Mouse (Mus musculus) lung, postnatal 0 days (tissue): Measurements from ENCODE around the gene Tex14. TPM values are rescaled to one million over a fixed set of nuclear protein-coding genes. Genes with fewer than 3 reads are reported as not detected.

Experiments
- ATAC-seq: fragments of 200-750 bp; cut with Nextera tagmentation; 2 replicates; pipeline ENCODE4 v1.8.0; 2017; ENCODE audit warnings: moderate library complexity
- DNase-seq: peaks from one replicate; pipeline ENCODE4 v3.0.0-alpha.2; 2016; ENCODE audit warnings: low spot score
- H3K27ac ChIP-seq: fragments of 300-500 bp; sonication (generic); 2 replicates; pipeline ENCODE4 v1.5.1; 2014; ENCODE audit warnings: antibody characterized with exemption, mild to moderate bottlenecking, low read length, mixed read lengths
- H3K27me3 ChIP-seq: fragments of 300-500 bp; sonication (generic); replicated peaks from 2 replicates; pipeline ENCODE4 v1.6.1; 2014; ENCODE audit warnings: low read length, mixed read lengths; ENCODE audit not compliant: insufficient read depth
- H3K36me3 ChIP-seq: fragments of 300-500 bp; sonication (generic); 2 replicates; pipeline ENCODE4 v1.6.1; 2014; ENCODE audit warnings: low read length, mixed read lengths; ENCODE audit not compliant: insufficient read depth
- H3K4me1 ChIP-seq: fragments of 300-500 bp; sonication (generic); 2 replicates; pipeline ENCODE4 v1.6.1; 2014; ENCODE audit warnings: antibody characterized with exemption, low read depth, low read length, mixed read lengths; ENCODE audit not compliant: insufficient read depth
- H3K4me2 ChIP-seq: fragments of 300-500 bp; sonication (generic); replicated peaks from 2 replicates; pipeline ENCODE4 v1.6.1; 2014; ENCODE audit warnings: low read depth, mild to moderate bottlenecking, low read length, moderate library complexity, mixed read lengths
- H3K4me3 ChIP-seq: fragments of 300-500 bp; sonication (generic); 2 replicates; pipeline ENCODE4 v1.5.1; 2014; ENCODE audit warnings: low read depth, low read length
- H3K9ac ChIP-seq: fragments of 300-500 bp; sonication (generic); replicated peaks from 2 replicates; pipeline ENCODE4 v1.6.1; 2014; ENCODE audit warnings: low read depth, mild to moderate bottlenecking
- H3K9me3 ChIP-seq: fragments of 300-500 bp; sonication (generic); 2 replicates; pipeline ENCODE4 v1.6.1; 2016; ENCODE audit warnings: low read length, mixed read lengths
- CTCF ChIP-seq: IDR thresholded peaks from 2 replicates; pipeline ENCODE4 v1.5.1; 2016; ENCODE audit warnings: antibody characterized with exemption, mild to moderate bottlenecking
- EP300 ChIP-seq: IDR thresholded peaks from 2 replicates; pipeline ENCODE4 v1.6.1; 2016; ENCODE audit warnings: antibody characterized with exemption, mild to moderate bottlenecking, control low read depth
- WGBS: fragments of 180-500 bp; shearing (Covaris S2); extraction: QIAGEN DNeasy Blood & Tissue Kit; methylation state at CpG from one replicate; pipeline ENCODE4 v1.1.7; 2014; 5-methylcytosine and 5-hydroxymethylcytosine counted together
- polyA plus RNA-seq: library from polyadenylated mRNA; unstranded; fragments of >200 nt; fragmentation: Nextera tagmentation; extraction: Ambion mirVana; gene quantifications from 2 replicates; pipeline ENCODE4 v1.2.1, GENCODE M21; 2015

Tex14 gene
- polyA plus RNA-seq, 1 experiment from 2014 or later: 1.1 TPM

GRCm38 (mm10) chr11:87603571-87603970 is 198.7 kb downstream of the Tex14 start:
- Histone ChIP-seq H3K27ac (no peak overlapping the region), H3K4me2 (no peak overlapping the region), H3K27me3 (no peaks in the 10 kb centered on the region), H3K9me3 (no peaks in the 10 kb centered on the region), H3K4me1 (no peaks in the 10 kb centered on the region), H3K9ac (no peak overlapping the region), H3K4me3 (no peak overlapping the region), H3K36me3 (peaks cover 61% of the 10 kb centered on the region)
- DNase-seq (no peak), ATAC-seq (no peak)
- 97% methylated on average over 2 of the region's 2 CpGs for WGBS
- no peak for TF ChIP-seq EP300
- TF ChIP-seq CTCF: no peak

Other genes with a start within 250 kb of the Tex14 start
- gene Ppm1e, start 46.0 kb upstream of the Tex14 start, polyA plus RNA-seq: 0.64 and 1.2 TPM in 2 replicates
- 1.2 and 1.7 TPM in 2 replicates for gene Rad51c, start 111 bp upstream of the Tex14 start, polyA plus RNA-seq
- gene Gm11492, start 161.6 kb downstream of the Tex14 start, polyA plus RNA-seq: not detected in 2 replicates
- gene Sept4, start 163.8 kb downstream of the Tex14 start, polyA plus RNA-seq: 366 and 392 TPM in 2 replicates
- gene Mtmr4, start 187.1 kb downstream of the Tex14 start, polyA plus RNA-seq: 9.4 and 13.3 TPM in 2 replicates
- gene Hsf5, start 212.1 kb downstream of the Tex14 start, polyA plus RNA-seq: 0.05 and 0.11 TPM in 2 replicates